Mouse (Mus musculus) kidney, adult 11 months (tissue): ENCODE measurements around the gene Adh5.
A peak's percentile ranks its signal among the peaks of the same experiment; 100 is the strongest.
"Not testable (repeated sequence)": the region's sequence is repeated elsewhere in the genome, so short reads cannot be mapped to it uniquely, and the experiment has no call there.

Source experiments
- DNase-seq: peaks from one replicate; pipeline ENCODE4 v3.0.0; 2022

The Adh5 gene

DNA sequence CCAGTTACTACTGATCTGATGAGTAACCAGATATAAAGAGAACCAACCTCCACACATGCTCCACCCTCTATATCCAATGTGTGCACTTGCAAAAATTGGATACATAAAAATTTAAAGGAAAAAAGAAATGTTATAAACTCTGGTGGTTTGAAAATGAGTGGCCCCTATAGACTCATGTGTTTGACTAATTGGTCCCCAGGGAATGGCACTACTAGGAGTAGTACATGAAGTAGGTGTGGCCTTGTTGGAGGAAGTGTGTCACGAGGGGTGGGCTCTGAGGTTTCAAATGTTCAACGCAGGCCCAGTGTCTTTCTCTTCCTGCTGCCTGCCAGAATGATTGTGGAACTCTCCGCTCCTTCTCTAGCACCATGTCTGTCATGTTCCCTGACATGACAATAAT lies 18.9 kb downstream of the Adh5 start:
- DNase-seq, result no peak

DNA sequence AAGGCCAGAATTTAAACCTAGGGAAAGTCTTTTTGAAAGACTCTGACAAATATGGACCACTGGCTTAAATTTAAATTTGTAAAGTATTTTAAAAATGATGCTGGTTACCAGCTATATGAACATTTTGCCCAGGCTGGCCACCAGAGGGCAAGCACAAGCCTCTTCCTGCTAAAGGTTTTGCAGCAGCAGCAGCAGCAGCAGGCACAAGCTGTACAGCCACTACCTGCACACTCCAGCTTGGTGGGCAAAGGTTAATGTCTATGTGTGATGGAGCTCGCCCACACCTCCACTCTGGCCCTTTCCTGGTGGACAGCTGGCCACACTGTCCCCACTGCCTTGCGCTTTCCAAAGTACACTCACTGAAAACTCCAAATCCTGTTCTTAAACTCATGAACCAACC lies 20.2 kb downstream of the Adh5 start:
- DNase-seq, result peak; percentile 33

- no peak for DNase-seq
Observed at GRCm38 (mm10) chr3:138463807-138464206, 20.9 kb downstream of the Adh5 start.

DNA sequence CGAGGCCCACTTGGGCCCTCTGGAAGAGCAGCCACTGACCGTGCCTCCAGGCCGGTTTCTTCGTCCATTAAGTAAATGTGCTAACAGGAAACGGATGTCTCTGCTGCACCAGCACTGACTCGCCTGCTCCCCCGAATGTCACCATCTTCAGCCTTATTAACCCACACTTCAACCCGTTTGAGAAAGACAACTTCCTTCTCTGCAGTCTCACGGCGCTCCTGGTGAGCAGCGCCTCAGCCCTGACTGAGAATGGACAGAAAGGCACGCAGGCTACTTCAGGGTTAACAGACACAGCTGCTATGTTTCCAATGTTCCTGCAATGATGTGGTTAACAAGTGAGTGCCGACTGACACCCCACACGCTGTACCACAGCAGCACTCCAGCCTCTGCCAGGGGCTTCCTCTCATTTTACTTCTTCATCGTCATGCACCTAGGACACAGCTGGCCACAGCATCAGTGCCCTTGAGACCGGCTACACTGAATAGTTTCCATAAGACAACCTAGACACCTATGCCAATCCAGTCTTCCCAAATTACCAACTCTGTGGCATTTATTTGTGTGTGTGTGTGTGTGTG lies 21.8 kb downstream of the Adh5 start:
- no peak for DNase-seq

DNA sequence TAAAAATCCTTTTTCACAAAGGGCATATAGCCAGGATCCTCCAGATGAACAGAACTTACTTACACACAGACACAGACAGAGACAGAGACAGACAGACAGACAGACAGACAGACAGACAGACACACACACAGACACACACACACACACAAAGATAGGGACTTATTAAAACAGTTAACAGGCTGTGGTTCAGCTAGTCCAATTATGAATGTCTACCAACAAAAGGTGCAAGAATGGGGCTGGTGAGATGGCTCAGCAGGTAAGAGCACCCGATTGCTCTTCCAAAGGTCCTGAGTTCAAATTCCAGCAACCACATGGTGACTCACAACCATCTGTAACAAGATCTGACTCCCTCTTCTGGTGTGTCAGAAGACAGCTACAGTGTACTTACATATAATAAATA lies 23.8 kb downstream of the Adh5 start:
- DNase-seq, result not testable (repeated sequence)

DNA sequence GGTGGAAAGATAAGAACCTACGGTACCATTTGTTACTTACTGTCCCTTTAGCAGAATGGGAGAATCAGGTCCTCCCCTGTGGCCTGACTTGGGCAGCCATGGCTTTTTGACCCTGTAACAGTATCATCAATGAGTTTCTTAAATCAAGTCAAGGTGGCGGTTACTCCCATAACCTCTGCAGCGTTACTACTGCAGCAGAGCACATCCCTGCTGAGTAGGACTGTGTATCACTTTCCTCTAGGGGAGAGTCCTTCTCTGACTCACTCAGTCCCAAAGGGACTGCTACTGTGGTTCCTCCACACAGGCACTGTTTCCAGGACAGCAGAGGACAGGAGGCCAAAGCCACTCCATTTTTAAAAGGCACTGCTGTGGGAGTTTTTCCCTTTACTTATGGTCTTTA lies 28.2 kb downstream of the Adh5 start:
- no peak for DNase-seq

DNA sequence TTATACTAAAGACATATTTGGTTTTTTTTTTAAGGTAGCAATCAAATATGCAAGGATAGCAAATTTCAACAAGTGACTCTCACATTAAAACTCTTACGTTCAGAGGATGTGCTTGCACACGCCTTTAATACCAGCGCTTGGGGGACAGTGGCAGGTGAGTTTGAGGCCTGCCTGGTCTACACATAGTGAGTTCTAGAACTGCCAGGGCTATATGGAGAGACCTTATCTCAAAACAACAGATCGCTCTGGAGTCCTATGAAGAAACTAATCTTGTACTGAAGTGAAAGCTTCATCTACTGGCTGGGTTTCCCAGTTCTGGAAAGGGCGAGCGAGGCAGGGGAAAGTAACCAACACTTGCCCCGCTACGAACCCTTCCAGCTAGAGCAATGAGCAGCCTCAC lies 36.6 kb downstream of the Adh5 start:
- no peak for DNase-seq

DNA sequence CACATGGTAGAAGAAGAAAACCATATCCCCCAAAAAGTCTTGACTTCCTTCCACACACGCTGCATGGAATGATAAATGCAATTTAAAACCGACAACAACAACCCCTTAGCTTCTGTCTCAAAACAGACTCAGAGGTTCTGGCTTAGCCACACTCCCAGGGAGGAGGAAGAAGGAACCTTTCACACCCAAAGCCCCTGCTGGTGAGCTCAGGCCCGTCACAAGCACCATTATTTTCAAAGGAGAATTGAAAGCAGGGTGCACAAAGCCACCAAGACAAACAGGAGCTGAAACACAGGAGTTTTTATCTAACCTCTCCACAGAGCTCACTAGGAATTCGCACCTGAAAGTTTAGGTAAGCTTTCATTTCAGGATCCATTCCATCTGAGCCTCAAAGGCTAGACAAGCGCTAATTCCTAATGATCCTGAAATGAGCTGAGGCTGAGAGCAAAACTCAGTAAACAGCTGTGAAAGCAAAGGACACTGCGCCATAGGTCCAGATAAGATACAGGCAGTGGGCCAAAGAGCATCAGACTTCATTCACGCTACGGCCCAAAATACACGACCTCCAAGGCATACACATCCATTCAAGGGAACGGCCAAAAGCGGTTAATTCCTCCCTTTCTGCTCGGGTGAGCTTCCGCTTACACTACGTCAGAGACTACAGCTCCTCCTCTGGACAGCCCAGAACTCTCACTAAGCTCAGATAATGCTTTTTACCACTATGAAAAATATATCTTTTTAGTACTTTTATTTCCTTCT lies 38.8 kb downstream of the Adh5 start:
- DNase-seq, result no peak

GRCm38 (mm10) chr3:138483240-138483639 lies 40.3 kb downstream of the Adh5 start:
- DNase-seq, result no peak

- no peak for DNase-seq
Observed at GRCm38 (mm10) chr3:138488584-138489326, 45.9 kb downstream of the Adh5 start.

DNA sequence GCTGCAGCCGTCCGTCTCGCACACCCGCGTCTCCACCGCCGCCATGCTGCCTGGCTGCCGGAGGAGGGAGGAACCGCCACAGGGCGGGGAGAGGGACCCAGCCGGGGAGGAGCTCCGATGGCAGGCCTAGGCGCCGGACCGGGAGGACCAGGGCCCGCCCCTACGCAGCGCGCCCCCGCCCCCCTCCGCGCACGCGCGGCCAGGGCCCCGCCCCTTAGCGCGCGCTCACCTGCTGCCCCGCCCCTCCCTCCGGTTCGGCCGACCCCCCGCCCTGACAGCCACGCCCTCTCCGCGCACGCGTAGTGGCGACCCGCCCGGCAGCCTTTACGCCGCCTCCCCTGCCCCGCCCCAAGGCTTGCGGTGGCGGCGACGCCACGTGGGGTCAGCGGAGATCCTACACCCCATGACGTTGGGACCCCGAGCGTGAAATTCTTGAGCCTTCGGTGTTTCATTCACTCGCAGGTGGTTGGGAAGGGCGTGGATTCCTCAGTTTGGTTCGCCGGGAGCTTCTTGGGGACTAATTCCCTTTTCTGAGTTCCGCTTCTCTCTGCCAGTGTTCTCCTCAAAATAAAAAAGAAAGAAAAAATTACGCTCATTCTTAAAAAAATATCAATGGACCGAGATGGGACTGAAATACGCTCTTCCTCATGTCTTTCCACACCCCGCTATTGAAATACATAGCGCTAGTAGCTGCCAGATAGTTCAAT lies 46.6 kb downstream of the Adh5 start, which contains the start of gene Metap1:
Metap1 (minus strand) TSS at position 189 of the 707 bp plus-strand sequence.
- DNase-seq, result peak; percentile 92

DNA sequence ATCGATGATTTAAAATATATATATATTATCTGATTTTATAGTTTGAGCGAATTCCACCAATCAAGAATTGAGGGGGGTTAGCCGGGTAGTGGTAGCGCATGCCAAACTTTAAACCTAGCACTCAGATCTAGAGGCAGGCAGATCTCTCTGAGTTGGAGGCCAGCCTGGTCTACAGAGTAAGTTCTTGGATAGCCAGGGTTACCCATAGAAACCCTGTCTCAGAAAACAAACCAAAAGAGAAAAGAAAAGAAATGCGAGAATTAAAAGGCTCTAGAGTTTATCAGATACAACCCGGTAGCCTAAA lies 47.1 kb downstream of the Adh5 start:
- no peak for DNase-seq

- DNase-seq, result no peak
Observed at GRCm38 (mm10) chr3:138493668-138494067, 50.8 kb downstream of the Adh5 start.

- DNase-seq, result no peak
Observed at GRCm38 (mm10) chr3:138494565-138494964, 51.7 kb downstream of the Adh5 start.

- DNase-seq, result no peak
Observed at GRCm38 (mm10) chr3:138495166-138496145, 52.6 kb downstream of the Adh5 start.

DNA sequence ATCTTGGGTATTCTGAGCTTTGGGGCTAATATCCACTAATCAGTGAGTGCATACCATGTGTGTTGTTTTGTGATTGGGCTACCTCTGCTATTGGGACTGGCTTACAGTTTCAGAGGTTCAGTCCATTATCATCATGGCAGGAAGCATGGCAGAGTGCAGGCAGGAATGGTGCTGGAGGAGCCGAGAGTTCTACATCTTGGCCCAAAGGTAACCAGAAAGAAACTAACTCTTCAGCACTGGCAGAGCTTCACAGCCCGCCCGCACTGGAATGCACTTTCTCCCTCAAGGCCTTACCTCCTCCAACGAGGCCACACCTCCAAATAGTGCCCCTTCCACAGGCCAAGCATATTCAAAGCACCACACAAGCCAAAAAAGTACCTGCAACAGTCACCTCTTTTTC lies 55.8 kb downstream of the Adh5 start:
- no peak for DNase-seq

DNA sequence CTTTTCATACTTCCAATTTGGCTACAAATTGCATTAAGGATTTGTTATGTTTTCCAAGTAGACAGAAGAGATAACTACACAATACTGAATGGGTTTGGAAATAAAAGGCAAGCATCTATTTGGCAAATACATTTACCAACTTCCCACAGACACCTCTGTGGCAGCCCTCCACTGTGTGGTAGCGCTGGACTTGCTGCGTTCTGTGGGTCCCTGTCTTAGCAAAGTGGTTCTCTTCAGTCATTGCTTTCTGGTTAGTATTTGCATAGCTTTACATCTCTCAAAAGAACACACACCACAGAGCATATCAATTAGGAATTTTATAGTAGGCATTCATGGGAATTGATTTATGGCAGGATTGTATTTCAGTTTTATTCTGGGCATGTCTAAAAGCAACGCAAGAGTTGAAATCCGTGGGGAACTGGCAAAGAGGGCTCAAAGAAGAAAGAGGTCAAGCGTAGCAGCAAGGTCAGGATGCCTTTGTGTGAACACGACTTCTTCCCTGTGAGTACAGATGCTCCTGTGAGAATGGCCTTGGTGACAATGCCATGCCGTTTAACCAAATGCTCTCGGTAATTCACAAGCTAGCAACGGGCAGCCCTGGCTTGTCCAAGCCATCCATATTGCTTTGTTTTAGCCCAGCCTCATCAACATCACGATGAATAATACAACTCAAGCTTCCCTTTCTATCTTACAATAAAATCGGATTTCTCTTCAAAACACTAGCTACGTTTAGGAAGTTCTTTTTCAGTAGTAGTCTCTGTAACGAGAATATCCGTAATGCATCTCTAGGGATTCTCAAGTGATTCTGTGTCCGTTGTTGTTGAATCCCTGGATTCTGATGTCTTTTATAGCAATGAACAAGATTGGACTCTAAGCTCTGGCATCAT lies 57.2 kb downstream of the Adh5 start:
- no peak for DNase-seq

GRCm38 (mm10) chr3:138503754-138504153 lies 60.9 kb downstream of the Adh5 start:
- DNase-seq, result no peak
